Mouse (Mus musculus): ENCODE measurements around the gene Tmem184b. TPM values are rescaled to one million over a fixed set of nuclear protein-coding genes. Genes with fewer than 3 reads are reported as not detected.

Tmem184b gene
- total RNA-seq, 2 experiments from 2014 or later, result 4.8 to 9.4 TPM

- ATAC-seq (replicated peaks; ENCODE audit: low FRiP score, poor library complexity, severe bottlenecking), result no peak
Measured at GRCm38 (mm10) chr15:79323791-79324155, 79.6 kb downstream of the Tmem184b start.

- ATAC-seq (replicated peaks; ENCODE audit: low FRiP score, poor library complexity, severe bottlenecking), result no peak
Measured at GRCm38 (mm10) chr15:79322991-79323790, 80.2 kb downstream of the Tmem184b start.

GRCm38 (mm10) chr15:79322281-79322990 is 80.9 kb downstream of the Tmem184b start:
- no peak for ATAC-seq (replicated peaks; ENCODE audit: low FRiP score, poor library complexity, severe bottlenecking)

GRCm38 (mm10) chr15:79321733-79322190 is 81.6 kb downstream of the Tmem184b start:
- no peak for ATAC-seq (replicated peaks; ENCODE audit: low FRiP score, poor library complexity, severe bottlenecking)

GRCm38 (mm10) chr15:79313848-79314369 is 89.5 kb downstream of the Tmem184b start:
- ATAC-seq (replicated peaks; ENCODE audit: low FRiP score, poor library complexity, severe bottlenecking), result no peak

Other genes starting within 250 kb of the Tmem184b start
- gene Sox10, start 238.3 kb downstream of the Tmem184b start, total RNA-seq (2015; ENCODE audit: low replicate concordance), result not detected in 2 replicates
- not detected in 2 replicates for gene Sox10, start 238.3 kb downstream of the Tmem184b start, total RNA-seq (2017; ENCODE audit: low replicate concordance)
- 1.3 TPM in 1 of 2 replicates, not detected in the other for gene Pick1, start 174.4 kb downstream of the Tmem184b start, total RNA-seq (2015; ENCODE audit: low replicate concordance)
- gene Pick1, start 174.4 kb downstream of the Tmem184b start, total RNA-seq (2017; ENCODE audit: low replicate concordance), result 1.3 and 4.9 TPM in 2 replicates
- gene Gm49486, start 174.2 kb downstream of the Tmem184b start, total RNA-seq (2015; ENCODE audit: low replicate concordance), result not detected in 2 replicates
- not detected in 2 replicates for gene Gm49486, start 174.2 kb downstream of the Tmem184b start, total RNA-seq (2017; ENCODE audit: low replicate concordance)
- not detected in 2 replicates for gene Slc16a8, start 148.8 kb downstream of the Tmem184b start, total RNA-seq (2015; ENCODE audit: low replicate concordance)
- gene Slc16a8, start 148.8 kb downstream of the Tmem184b start, total RNA-seq (2017; ENCODE audit: low replicate concordance), result not detected in 2 replicates
- not detected in 2 replicates for gene Baiap2l2, start 118.0 kb downstream of the Tmem184b start, total RNA-seq (2015; ENCODE audit: low replicate concordance)
- gene Baiap2l2, start 118.0 kb downstream of the Tmem184b start, total RNA-seq (2017; ENCODE audit: low replicate concordance), result not detected in 2 replicates
- 1.9 and 4.6 TPM in 2 replicates for gene Pla2g6, start 75.2 kb downstream of the Tmem184b start, total RNA-seq (2015; ENCODE audit: low replicate concordance)
- gene Pla2g6, start 75.2 kb downstream of the Tmem184b start, total RNA-seq (2017; ENCODE audit: low replicate concordance), result 4.0 and 4.9 TPM in 2 replicates
- not detected in 2 replicates for gene Maff, start 56.9 kb downstream of the Tmem184b start, total RNA-seq (2015; ENCODE audit: low replicate concordance)
- gene Maff, start 56.9 kb downstream of the Tmem184b start, total RNA-seq (2017; ENCODE audit: low replicate concordance), result not detected in 2 replicates
- gene Csnk1e, start 52.0 kb upstream of the Tmem184b start, total RNA-seq (2015; ENCODE audit: low replicate concordance), result 13.2 and 14.6 TPM in 2 replicates
- gene Csnk1e, start 52.0 kb upstream of the Tmem184b start, total RNA-seq (2017; ENCODE audit: low replicate concordance), result 3.9 and 16.3 TPM in 2 replicates
- gene Kcnj4, start 101.7 kb upstream of the Tmem184b start, total RNA-seq (2015; ENCODE audit: low replicate concordance), result not detected in 2 replicates
- gene Kcnj4, start 101.7 kb upstream of the Tmem184b start, total RNA-seq (2017; ENCODE audit: low replicate concordance), result not detected in 2 replicates
- not detected in 2 replicates for gene Kdelr3, start 112.8 kb upstream of the Tmem184b start, total RNA-seq (2015; ENCODE audit: low replicate concordance)
- gene Kdelr3, start 112.8 kb upstream of the Tmem184b start, total RNA-seq (2017; ENCODE audit: low replicate concordance), result not detected in 2 replicates
- 58.0 and 58.7 TPM in 2 replicates for gene Ddx17, start 143.2 kb upstream of the Tmem184b start, total RNA-seq (2015; ENCODE audit: low replicate concordance)
- gene Ddx17, start 143.2 kb upstream of the Tmem184b start, total RNA-seq (2017; ENCODE audit: low replicate concordance), result 96.5 and 123 TPM in 2 replicates
- 0.42 and 6.7 TPM in 2 replicates for gene Dmc1, start 201.5 kb upstream of the Tmem184b start, total RNA-seq (2015; ENCODE audit: low replicate concordance)
- gene Dmc1, start 201.5 kb upstream of the Tmem184b start, total RNA-seq (2017; ENCODE audit: low replicate concordance), result 2.0 TPM in 2 replicates